ENCODE assay signal across 23 mouse cellular contexts in the genomic region with DNA sequence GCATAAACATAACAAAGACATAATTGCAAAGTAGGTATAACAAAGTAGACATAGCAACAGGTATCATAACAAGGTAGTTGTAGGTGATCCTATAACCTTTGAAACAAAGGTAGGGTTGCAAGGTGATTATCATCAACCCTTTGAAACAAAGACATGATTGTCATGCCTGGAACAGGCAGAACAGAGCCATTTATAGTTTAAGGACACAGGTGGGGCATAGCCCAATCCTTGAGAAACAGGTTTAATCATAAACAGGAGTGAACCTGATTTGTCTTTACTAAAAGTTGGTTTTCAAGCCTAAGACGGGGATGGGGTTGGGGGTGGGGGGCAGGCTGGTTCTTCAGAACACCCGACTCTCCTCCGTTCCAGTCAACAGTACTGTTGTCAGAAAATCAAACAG. TPM values are rescaled to one million over a fixed set of nuclear protein-coding genes. Genes with fewer than 3 reads are reported as not detected.
A peak's percentile ranks its signal among the peaks of the same experiment; 100 is the strongest.
DNase-seq lines count a peak whose midpoint lies in the region; ATAC-seq and TF ChIP-seq lines count a peak whose summit lies in the region.
"Had no signal": no experiment of that assay in that cellular context is flagged by ENCODE, and none has a peak within 500 bp of the region (broad histone marks: within the 10 kb centered on the region; RNA-seq: fewer than 3 reads in every experiment).

No protein-coding gene starts in this region.

- H3K4me2 ChIP-seq in kidney, embryonic 15.5 days: peak overlapping the region; percentile 31
- H3K4me2 ChIP-seq in lung, embryonic 14.5 days: no peak overlapping the region
- no peak overlapping the region for H3K4me2 ChIP-seq in intestine, embryonic 16.5 days (ENCODE audit: low read depth, low read length)
- H3K4me2 ChIP-seq: embryonic facial prominence, embryonic 13.5 days; forebrain, embryonic 12.5 days; heart, embryonic 12.5 days; heart, embryonic 15.5 days; hindbrain, embryonic 14.5 days had no signal

- H3K4me3 ChIP-seq in kidney, embryonic 15.5 days (replicated peaks): no peak overlapping the region
- no peak overlapping the region for H3K4me3 ChIP-seq in lung, embryonic 14.5 days (ENCODE audit: low read depth, low read length)
- H3K4me3 ChIP-seq in intestine, embryonic 16.5 days (ENCODE audit: low read length): no peak overlapping the region
- H3K4me3 ChIP-seq: embryonic facial prominence, embryonic 10.5 days; embryonic facial prominence, embryonic 13.5 days; erythroblast, embryonic 14.5 days; forebrain, embryonic 12.5 days; gastrocnemius, adult 2 months; heart, embryonic 12.5 days; heart, embryonic 15.5 days had no signal

- H3K36me3 ChIP-seq in kidney, embryonic 15.5 days: no peaks in the 10 kb centered on the region
- no peaks in the 10 kb centered on the region for H3K36me3 ChIP-seq in lung, embryonic 14.5 days (ENCODE audit: insufficient read depth)
- no peaks in the 10 kb centered on the region for H3K36me3 ChIP-seq in intestine, embryonic 16.5 days (ENCODE audit: control insufficient read depth, insufficient read depth, low read length)
- H3K36me3 ChIP-seq: embryonic facial prominence, embryonic 10.5 days; embryonic facial prominence, embryonic 13.5 days; forebrain, embryonic 12.5 days; heart, embryonic 12.5 days; heart, embryonic 15.5 days had no signal

- ATAC-seq in kidney, embryonic 15.5 days (replicated peaks; ENCODE audit: low FRiP score): peak; percentile 33
- ATAC-seq in lung, embryonic 14.5 days (ENCODE audit: insufficient read depth): 0 out of 2 replicates have a peak, but pooled peaks have one; percentile 7
- ATAC-seq in intestine, embryonic 16.5 days: peak; percentile 79
- ATAC-seq: activated CD4-positive, CD25-positive, alpha-beta regulatory T cell, adult 4 months; CD4-positive, CD25-positive, alpha-beta regulatory T cell, adult 4 months had no signal

- peaks cover 38% of the 10 kb centered on the region for H3K4me1 ChIP-seq in kidney, embryonic 15.5 days
- no peaks in the 10 kb centered on the region for H3K4me1 ChIP-seq in lung, embryonic 14.5 days (ENCODE audit: insufficient read depth)
- H3K4me1 ChIP-seq in intestine, embryonic 16.5 days (ENCODE audit: control insufficient read depth, insufficient read depth, low read length): peaks cover 7% of the 10 kb centered on the region

- no peaks in the 10 kb centered on the region for H3K9me3 ChIP-seq in kidney, embryonic 15.5 days (replicated peaks)
- no peaks in the 10 kb centered on the region for H3K9me3 ChIP-seq in lung, embryonic 14.5 days (ENCODE audit: low read depth, low read length)
- no peaks in the 10 kb centered on the region for H3K9me3 ChIP-seq in intestine, embryonic 16.5 days (ENCODE audit: control insufficient read depth, low read length)
- H3K9me3 ChIP-seq: embryonic facial prominence, embryonic 10.5 days; embryonic facial prominence, embryonic 13.5 days; forebrain, embryonic 12.5 days; heart, embryonic 12.5 days; heart, embryonic 15.5 days had no signal

- TF ChIP-seq CTCF in lung, embryonic 14.5 days (IDR thresholded peaks at IDR 0.05; ENCODE audit: low read depth): no peak

- no peak for DNase-seq in kidney, postnatal 36 days
- DNase-seq in lung, embryonic 14.5 days: no peak
- DNase-seq in lung, postnatal 4 days: no peak
- DNase-seq in urinary bladder, postnatal 10 days (ENCODE audit: low spot score): no peak
- DNase-seq: adrenal gland, adult 8-10 months; cerebellum, adult 8-10 months; cerebellum, postnatal 36 days; embryo, embryonic 11 days had no signal

- H3K27ac ChIP-seq in kidney, embryonic 15.5 days: peak overlapping the region; percentile 75
- H3K27ac ChIP-seq in lung, embryonic 14.5 days (ENCODE audit: low read depth): no peak overlapping the region
- no peak overlapping the region for H3K27ac ChIP-seq in intestine, embryonic 16.5 days (ENCODE audit: low read length)
- H3K27ac ChIP-seq: embryonic facial prominence, embryonic 10.5 days; embryonic facial prominence, embryonic 13.5 days; forebrain, embryonic 12.5 days; gastrocnemius, adult 2 months; heart, embryonic 15.5 days; hindbrain, embryonic 14.5 days; hindbrain, postnatal 0 days had no signal

- H3K9ac ChIP-seq in kidney, embryonic 15.5 days: no peak overlapping the region
- H3K9ac ChIP-seq in lung, embryonic 14.5 days: no peak overlapping the region
- no peak overlapping the region for H3K9ac ChIP-seq in intestine, embryonic 16.5 days (ENCODE audit: low read depth, low read length)
- H3K9ac ChIP-seq: embryonic facial prominence, embryonic 13.5 days; forebrain, embryonic 12.5 days; forebrain, postnatal 0 days; heart, embryonic 12.5 days; heart, embryonic 15.5 days; hindbrain, embryonic 14.5 days had no signal

- no peaks in the 10 kb centered on the region for H3K27me3 ChIP-seq in kidney, embryonic 15.5 days
- no peaks in the 10 kb centered on the region for H3K27me3 ChIP-seq in lung, embryonic 14.5 days (ENCODE audit: insufficient read depth, low read length)
- no peaks in the 10 kb centered on the region for H3K27me3 ChIP-seq in intestine, embryonic 16.5 days (replicated peaks; ENCODE audit: control insufficient read depth, insufficient read depth, low read length)
- H3K27me3 ChIP-seq: embryonic facial prominence, embryonic 13.5 days; forebrain, embryonic 12.5 days; heart, embryonic 12.5 days; heart, embryonic 15.5 days had no signal

- 37% methylated on average over 3 of the region's 3 CpGs for WGBS in kidney, embryonic 15.5 days
- WGBS in lung, embryonic 14.5 days: 72% methylated on average over 3 of the region's 3 CpGs
- 59% methylated on average over 3 of the region's 3 CpGs for WGBS in intestine, embryonic 16.5 days

RNA-seq across cellular contexts. Expression of a gene that starts 13.2 kb away (rescaled TPM):
- 4.0 and 4.3 TPM in 2 replicates for polyA plus RNA-seq in kidney, embryonic 15.5 days (2015; fragmentation: Nextera tagmentation; extraction: Ambion mirVana)
- 0.66 and 0.68 TPM in 2 replicates for polyA plus RNA-seq in lung, embryonic 14.5 days (2014; fragmentation: Nextera tagmentation; extraction: Ambion mirVana)
- 0.15 and 0.23 TPM in 2 replicates for polyA plus RNA-seq in intestine, embryonic 16.5 days (2015; fragmentation: Nextera tagmentation; extraction: Ambion mirVana)
- polyA plus RNA-seq: activated CD4-positive, CD25-positive, alpha-beta regulatory T cell, adult 4 months; C2C12; CD4-positive, CD25-positive, alpha-beta regulatory T cell, adult 4 months; erythroblast, embryonic 14.5 days had no signal

Comparison
In these comparisons a context has a peak if more than half of its experiments do, and no peak if none do; other contexts are left out.
1. ATAC-seq: peak in every context shown above with its lines; median percentile 79 in intestine, embryonic 16.5 days; 33 in kidney, embryonic 15.5 days; 7 in lung, embryonic 14.5 days.